Mouse (Mus musculus): ENCODE data around the gene Prune1. TPM values are rescaled to one million over a fixed set of nuclear protein-coding genes. Genes with fewer than 3 reads are reported as not detected.
A peak's percentile ranks its signal among the peaks of the same experiment; 100 is the strongest.

Prune1 gene
- polyA plus RNA-seq, 1 experiment from 2014 or later: 26.2 TPM

DNA sequence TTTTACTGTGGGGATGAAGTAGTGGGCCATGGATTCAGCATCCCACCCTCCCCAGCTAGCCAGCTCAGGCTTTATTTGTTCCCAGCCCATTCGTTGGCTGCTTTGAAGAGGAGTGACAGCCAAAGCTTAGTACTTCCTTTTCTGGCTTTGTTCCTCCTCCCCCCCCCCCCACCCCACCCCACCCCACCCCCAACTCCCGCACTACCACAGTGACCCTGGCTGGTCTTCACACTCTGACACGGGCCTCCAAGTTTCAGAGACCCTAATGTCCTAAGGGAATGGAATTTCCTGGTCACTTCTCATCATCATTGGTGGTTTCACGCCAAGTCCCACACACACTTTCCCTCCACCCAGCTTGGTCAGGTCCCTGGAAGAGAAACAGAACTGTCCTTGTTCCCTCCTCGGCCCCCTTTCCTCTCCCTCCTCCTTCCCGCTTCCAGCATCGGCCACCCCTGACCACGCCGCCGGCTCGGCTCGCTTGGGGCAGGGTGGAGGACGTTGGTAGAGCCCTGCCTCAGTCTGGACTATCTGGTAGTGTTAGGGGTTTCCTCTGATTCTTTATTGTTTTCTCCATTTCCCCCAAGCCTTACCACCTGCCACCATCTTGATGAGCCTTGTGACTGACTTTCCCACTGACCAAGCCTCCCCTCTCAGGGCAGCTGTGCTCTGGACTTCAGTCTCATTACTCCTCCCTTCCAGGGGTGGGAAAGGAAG is 51.9 kb downstream of the Prune1 start:
- peaks cover 61% of the 10 kb centered on the region for H3K4me1 ChIP-seq
- WGBS: 2% methylated on average over 13 of the region's 13 CpGs
- H3K27me3 ChIP-seq (ENCODE audit: poor library complexity, severe bottlenecking): no peaks in the 10 kb centered on the region
- peak overlapping the region; percentile 98 for H3K27ac ChIP-seq
- peaks cover 54% of the 10 kb centered on the region for H3K36me3 ChIP-seq (replicated peaks)
- DNase-seq (ENCODE audit: extremely low spot score, low spot score): peak; percentile 47
- no peaks in the 10 kb centered on the region for H3K9me3 ChIP-seq
- peak overlapping the region; percentile 93 for H3K4me3 ChIP-seq

DNA sequence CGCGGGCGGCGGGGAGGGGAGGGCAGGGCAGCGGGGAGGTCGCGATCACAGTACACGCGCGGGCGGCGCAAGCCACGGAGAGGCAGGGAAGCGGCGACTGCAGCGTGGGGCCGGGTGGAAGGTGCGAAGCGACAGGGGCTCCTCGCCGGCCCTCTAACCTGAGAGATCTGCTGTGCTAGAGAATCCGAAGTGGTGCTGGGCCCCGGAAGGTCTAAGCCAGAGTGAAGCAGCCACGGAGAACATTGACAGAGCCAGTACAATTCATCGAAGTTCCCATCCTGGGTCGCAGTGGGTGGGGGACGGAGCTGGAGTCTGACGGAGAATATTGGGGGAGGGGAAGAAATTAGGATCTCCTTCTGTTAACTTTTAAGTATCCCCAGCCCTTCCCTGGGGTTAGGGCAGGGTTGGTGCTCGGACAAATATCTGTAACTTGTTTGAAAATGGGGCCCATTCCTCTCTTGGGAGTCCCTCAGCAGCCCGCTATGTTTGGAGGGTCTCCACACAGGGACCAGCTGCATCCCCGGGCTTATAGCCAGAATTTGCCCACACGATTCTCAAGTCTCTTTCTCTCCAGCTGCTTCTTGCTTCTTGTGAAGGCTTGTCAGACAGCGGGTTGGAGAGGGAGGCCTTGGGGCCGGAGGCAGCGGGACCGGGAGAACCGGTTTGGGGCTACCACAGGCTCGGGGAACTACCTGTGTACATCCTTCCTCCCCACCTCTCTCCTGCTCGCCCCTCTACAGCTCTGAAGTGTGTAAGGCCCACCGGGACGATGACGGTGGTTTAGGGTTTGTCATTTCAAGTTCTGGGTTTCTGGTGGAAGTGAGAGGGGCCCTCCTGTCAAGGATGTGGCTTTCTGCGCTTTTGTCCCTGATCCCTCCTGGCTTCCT is 52.7 kb downstream of the Prune1 start:
- H3K9me3 ChIP-seq: no peaks in the 10 kb centered on the region
- WGBS: under 1% methylated on average over 43 of the region's 43 CpGs

DNA sequence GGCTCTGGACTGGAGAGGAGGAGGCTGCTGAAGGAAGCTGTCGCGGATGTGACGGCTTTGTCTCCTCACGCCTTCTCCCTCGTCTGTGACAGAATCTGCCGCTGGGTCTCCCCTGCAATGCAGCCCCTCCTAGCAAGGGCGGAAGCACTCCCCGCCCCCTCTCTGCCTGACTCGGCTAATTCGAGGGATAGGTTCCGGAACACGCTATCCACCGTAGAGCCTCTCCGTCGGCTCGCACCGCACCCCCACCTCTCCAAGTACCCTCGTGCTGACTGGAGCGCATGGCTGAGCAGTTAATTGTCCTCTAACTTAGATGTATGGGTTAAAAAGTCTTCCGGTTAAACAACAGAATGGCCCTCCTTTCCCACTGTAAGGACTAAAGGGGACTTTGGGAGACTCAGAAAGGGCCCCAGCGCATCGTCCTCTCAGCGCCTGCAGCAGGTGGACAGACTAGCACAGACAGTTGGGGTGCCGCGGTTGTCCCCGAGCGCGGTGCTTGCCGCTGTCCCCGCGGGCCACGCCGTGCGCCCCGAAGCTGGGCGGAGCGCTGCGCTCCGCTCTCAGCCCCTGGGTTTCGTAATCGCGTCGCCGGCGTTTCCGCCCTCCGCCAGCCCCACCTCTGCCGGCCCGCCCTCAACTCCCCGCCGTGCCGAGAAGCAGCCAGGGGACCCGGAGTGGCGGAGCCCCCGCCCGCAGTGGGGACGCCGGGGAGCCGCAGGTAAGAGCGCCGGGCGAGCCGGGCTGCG is 53.6 kb downstream of the Prune1 start, which contains the start of gene Cdc42se1:
TSS of gene Cdc42se1 (plus strand) at position 585 of the 746 bp plus-strand sequence.
- peak within 1 kb of the TSS; percentile 98 for H3K27ac ChIP-seq
- no peaks in the 10 kb centered on the region for H3K27me3 ChIP-seq (ENCODE audit: poor library complexity, severe bottlenecking)
- peaks cover 65% of the 10 kb centered on the region for H3K4me1 ChIP-seq
- DNase-seq (ENCODE audit: extremely low spot score, low spot score): peak; percentile 85
- H3K9me3 ChIP-seq: no peaks in the 10 kb centered on the region
- WGBS: under 1% methylated on average over 64 of the region's 64 CpGs
- peaks cover 54% of the 10 kb centered on the region for H3K36me3 ChIP-seq (replicated peaks)
- H3K4me3 ChIP-seq: peak within 1 kb of the TSS; percentile 93

More for the DNA sequence above, 52.7 kb downstream of the Prune1 start:
- no peaks in the 10 kb centered on the region for H3K27me3 ChIP-seq (ENCODE audit: poor library complexity, severe bottlenecking)
- H3K4me3 ChIP-seq: peak overlapping the region; percentile 93
- H3K27ac ChIP-seq: peak overlapping the region; percentile 98
- peak; percentile 46 for DNase-seq (ENCODE audit: extremely low spot score, low spot score)
- H3K4me1 ChIP-seq: peaks cover 61% of the 10 kb centered on the region
- H3K36me3 ChIP-seq (replicated peaks): peaks cover 54% of the 10 kb centered on the region

GRCm38 (mm10) chr3:95227214-95227613 is 54.7 kb downstream of the Prune1 start:
- H3K27ac ChIP-seq: peak overlapping the region; percentile 98
- peaks cover 65% of the 10 kb centered on the region for H3K4me1 ChIP-seq
- H3K9me3 ChIP-seq: no peaks in the 10 kb centered on the region
- no peak for DNase-seq (ENCODE audit: extremely low spot score, low spot score)
- no peaks in the 10 kb centered on the region for H3K27me3 ChIP-seq (ENCODE audit: poor library complexity, severe bottlenecking)
- 38% methylated on average over 1 of the region's 1 CpGs for WGBS
- peak overlapping the region; percentile 93 for H3K4me3 ChIP-seq
- peaks cover 54% of the 10 kb centered on the region for H3K36me3 ChIP-seq (replicated peaks)

DNA sequence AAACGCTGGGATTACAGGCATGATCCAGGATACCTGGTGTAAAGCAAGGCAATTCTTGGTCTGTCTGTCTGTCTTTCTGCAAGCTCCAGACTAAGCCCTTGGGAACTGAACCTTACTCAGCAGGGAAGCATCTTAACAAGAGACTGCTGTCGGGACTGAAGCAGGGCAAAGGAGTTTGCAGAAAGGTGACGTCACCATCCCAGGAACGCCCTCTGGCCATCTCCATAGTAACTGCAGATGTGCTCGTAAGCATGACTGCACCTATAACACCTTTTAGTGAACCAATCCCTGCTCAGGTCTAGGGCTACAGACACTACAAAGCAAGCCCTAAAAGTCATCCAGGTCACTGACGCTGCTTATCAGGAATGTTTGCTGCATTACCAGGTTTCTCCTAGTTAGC is 57.6 kb downstream of the Prune1 start:
- Histone ChIP-seq H3K4me3 (peak overlapping the region; percentile 24), H3K4me1 (peaks cover 38% of the 10 kb centered on the region), H3K27ac (peak overlapping the region; percentile 74), H3K36me3 (replicated peaks) (peaks cover 69% of the 10 kb centered on the region), H3K9me3 (no peaks in the 10 kb centered on the region), H3K27me3 (ENCODE audit: poor library complexity, severe bottlenecking) (no peaks in the 10 kb centered on the region)
- WGBS: 21% methylated on average over 6 of the region's 6 CpGs
- DNase-seq (ENCODE audit: extremely low spot score, low spot score): peak; percentile 74

- Histone ChIP-seq H3K4me1 (peaks cover 41% of the 10 kb centered on the region), H3K4me3 (no peak overlapping the region), H3K36me3 (replicated peaks) (peaks cover 82% of the 10 kb centered on the region), H3K9me3 (no peaks in the 10 kb centered on the region), H3K27me3 (ENCODE audit: poor library complexity, severe bottlenecking) (no peaks in the 10 kb centered on the region), H3K27ac (no peak overlapping the region)
- no peak for DNase-seq (ENCODE audit: extremely low spot score, low spot score)
- 93% methylated on average over 2 of the region's 2 CpGs for WGBS
Observed at GRCm38 (mm10) chr3:95223041-95223440, 58.8 kb downstream of the Prune1 start.

- H3K4me3 ChIP-seq: peak overlapping the region; percentile 79
- WGBS: 76% methylated on average over 6 of the region's 6 CpGs
- DNase-seq (ENCODE audit: extremely low spot score, low spot score): no peak
- peaks cover 81% of the 10 kb centered on the region for H3K36me3 ChIP-seq (replicated peaks)
- H3K27me3 ChIP-seq (ENCODE audit: poor library complexity, severe bottlenecking): no peaks in the 10 kb centered on the region
- H3K4me1 ChIP-seq: peaks cover 21% of the 10 kb centered on the region
- H3K9me3 ChIP-seq: no peaks in the 10 kb centered on the region
- H3K27ac ChIP-seq: peak overlapping the region; percentile 100
Observed at GRCm38 (mm10) chr3:95218466-95219137, 63.3 kb downstream of the Prune1 start.

DNA sequence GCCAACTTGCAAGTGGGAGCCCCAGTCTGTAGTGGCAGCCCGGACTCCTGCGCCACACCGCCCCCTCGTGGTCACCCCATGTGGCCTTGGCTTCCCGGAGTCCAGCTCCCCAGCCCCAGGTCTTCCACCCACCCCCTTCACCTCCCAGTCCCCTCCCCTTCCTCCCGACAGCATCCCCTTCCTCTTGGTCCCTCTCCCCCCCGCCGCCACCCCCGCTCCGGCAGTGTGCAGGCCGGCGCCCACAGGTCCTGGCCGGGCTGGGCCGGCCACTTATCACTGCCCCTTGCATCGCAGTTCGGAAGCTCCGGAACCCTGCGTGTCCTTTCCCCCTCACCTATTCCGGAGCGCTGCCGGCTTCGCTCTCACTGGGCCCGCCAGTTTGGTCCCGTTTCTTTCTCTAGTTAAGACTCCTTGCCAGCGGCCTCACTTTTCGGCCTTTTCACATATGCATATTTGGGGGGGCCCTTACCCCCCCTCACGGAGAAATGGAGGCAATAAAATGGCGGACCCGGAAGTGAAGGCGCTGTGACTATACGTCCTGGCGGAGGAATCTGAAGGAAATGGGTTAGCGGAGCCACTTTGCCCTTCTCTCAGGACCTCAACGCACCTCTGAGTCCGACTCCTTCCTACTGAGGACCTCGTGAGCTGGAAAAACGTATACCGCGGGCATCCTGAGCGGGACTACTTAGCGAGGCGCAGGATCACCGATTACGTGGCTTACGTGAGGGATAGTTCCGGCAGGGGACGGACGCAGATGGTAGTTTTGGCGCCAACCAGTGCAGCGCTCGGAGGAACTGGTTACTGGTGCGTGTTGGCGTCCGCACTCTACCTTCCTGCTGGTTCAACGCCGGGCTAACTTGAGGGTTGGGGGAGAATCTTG is 64.4 kb downstream of the Prune1 start, which contains the start of gene Gabpb2:
TSS of gene Gabpb2 (minus strand) at position 662 of the 880 bp plus-strand sequence.
- Histone ChIP-seq H3K4me1 (peaks cover 21% of the 10 kb centered on the region), H3K9me3 (no peaks in the 10 kb centered on the region), H3K27ac (peak within 1 kb of the TSS; percentile 100), H3K27me3 (ENCODE audit: poor library complexity, severe bottlenecking) (no peaks in the 10 kb centered on the region), H3K36me3 (replicated peaks) (peaks cover 78% of the 10 kb centered on the region), H3K4me3 (peak within 1 kb of the TSS; percentile 79)
- DNase-seq (ENCODE audit: extremely low spot score, low spot score): peak; percentile 94
- under 1% methylated on average over 56 of the region's 56 CpGs for WGBS

- Histone ChIP-seq H3K4me3 (peak overlapping the region; percentile 79), H3K27ac (peak overlapping the region; percentile 100), H3K36me3 (replicated peaks) (peaks cover 78% of the 10 kb centered on the region), H3K27me3 (ENCODE audit: poor library complexity, severe bottlenecking) (no peaks in the 10 kb centered on the region), H3K4me1 (peaks cover 21% of the 10 kb centered on the region), H3K9me3 (no peaks in the 10 kb centered on the region)
- DNase-seq (ENCODE audit: extremely low spot score, low spot score): no peak
- WGBS: 34% methylated on average over 4 of the region's 4 CpGs
Observed at GRCm38 (mm10) chr3:95216655-95217254, 65.1 kb downstream of the Prune1 start.

DNA sequence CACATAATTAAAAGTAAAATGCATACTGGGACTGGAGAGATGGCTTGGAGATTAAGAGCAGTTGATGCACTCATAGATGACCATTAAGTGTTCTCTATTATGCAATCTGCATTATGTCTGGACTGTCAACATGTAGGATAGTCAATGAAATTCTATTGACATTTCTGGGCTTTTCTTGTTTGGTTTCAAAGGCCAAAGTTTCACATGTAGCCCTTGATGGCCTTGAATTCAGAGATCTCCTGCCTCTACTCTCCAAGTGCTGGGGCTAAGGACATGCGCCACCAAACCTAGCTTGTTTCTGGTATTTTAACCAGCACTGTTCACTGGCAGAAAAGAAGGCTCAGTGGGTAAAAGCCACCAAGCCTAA is 68.3 kb downstream of the Prune1 start:
- no peak for DNase-seq (ENCODE audit: extremely low spot score, low spot score)
- no peaks in the 10 kb centered on the region for H3K9me3 ChIP-seq
- peaks cover 21% of the 10 kb centered on the region for H3K4me1 ChIP-seq
- no peak overlapping the region for H3K27ac ChIP-seq
- peaks cover 72% of the 10 kb centered on the region for H3K36me3 ChIP-seq (replicated peaks)
- no peak overlapping the region for H3K4me3 ChIP-seq
- WGBS: 93% methylated on average over 1 of the region's 1 CpGs
- H3K27me3 ChIP-seq (ENCODE audit: poor library complexity, severe bottlenecking): no peaks in the 10 kb centered on the region

Data from forebrain, embryonic 10.5 days (tissue).